Mouse (Mus musculus) heart, adult 11 months (tissue): Measurements from ENCODE around the gene Acap2.

Experiments used
- DNase-seq: peaks from one replicate; pipeline ENCODE4 v3.0.0; 2022

Gene Acap2

GRCm38 (mm10) chr16:31200790-31201567 lies at the start of gene Acap2:
Gene Acap2, minus strand, starts transcription at chr16:31201245.
- DNase-seq, result peak; percentile 100

- peak; percentile 80 for DNase-seq
These were observed 48.4 kb upstream of the Acap2 start for GRCm38 (mm10) chr16:31249401-31249800.

GRCm38 (mm10) chr16:31248717-31249116 lies 47.7 kb upstream of the Acap2 start:
- DNase-seq, result peak; percentile 65

- peak; percentile 66 for DNase-seq
These were observed 46.4 kb upstream of the Acap2 start for GRCm38 (mm10) chr16:31247442-31247841.

GRCm38 (mm10) chr16:31244053-31244452 lies 43.0 kb upstream of the Acap2 start:
- DNase-seq, result no peak

- no peak for DNase-seq
These were observed 40.4 kb upstream of the Acap2 start for GRCm38 (mm10) chr16:31241433-31241832.

- DNase-seq, result no peak
These were observed 39.5 kb upstream of the Acap2 start for GRCm38 (mm10) chr16:31240569-31240968.

- DNase-seq, result no peak
These were observed 37.2 kb upstream of the Acap2 start for GRCm38 (mm10) chr16:31238281-31238680.

GRCm38 (mm10) chr16:31235457-31236310 lies 34.6 kb upstream of the Acap2 start:
- peak; percentile 96 for DNase-seq

GRCm38 (mm10) chr16:31234808-31235456 lies 33.9 kb upstream of the Acap2 start:
- DNase-seq, result peak; percentile 92

GRCm38 (mm10) chr16:31234356-31234755 lies 33.3 kb upstream of the Acap2 start:
- no peak for DNase-seq

GRCm38 (mm10) chr16:31233541-31234339 lies 32.7 kb upstream of the Acap2 start:
- DNase-seq, result peak; percentile 99

GRCm38 (mm10) chr16:31233167-31233498 lies 32.1 kb upstream of the Acap2 start:
- no peak for DNase-seq

- DNase-seq, result peak; percentile 89
These were observed 31.6 kb upstream of the Acap2 start for GRCm38 (mm10) chr16:31232491-31233166.

GRCm38 (mm10) chr16:31231591-31231990 lies 30.5 kb upstream of the Acap2 start:
- peak; percentile 81 for DNase-seq

- DNase-seq, result peak; percentile 55
These were observed 26.7 kb upstream of the Acap2 start for GRCm38 (mm10) chr16:31227746-31228145.

GRCm38 (mm10) chr16:31215271-31215670 lies 14.2 kb upstream of the Acap2 start:
- DNase-seq, result peak; percentile 71

GRCm38 (mm10) chr16:31213463-31213862 lies 12.4 kb upstream of the Acap2 start:
- peak; percentile 54 for DNase-seq

GRCm38 (mm10) chr16:31211503-31211902 lies 10.5 kb upstream of the Acap2 start:
- peak; percentile 77 for DNase-seq

- DNase-seq, result peak; percentile 97
These were observed 9.4 kb upstream of the Acap2 start for GRCm38 (mm10) chr16:31210453-31210852.

GRCm38 (mm10) chr16:31209911-31210310 lies 8.9 kb upstream of the Acap2 start:
- DNase-seq, result peak; percentile 87

- DNase-seq, result no peak
These were observed 4.7 kb upstream of the Acap2 start for GRCm38 (mm10) chr16:31205726-31206125.
